Comparison of ENCODE assay signal across 9 mouse cellular contexts in the genomic region with DNA sequence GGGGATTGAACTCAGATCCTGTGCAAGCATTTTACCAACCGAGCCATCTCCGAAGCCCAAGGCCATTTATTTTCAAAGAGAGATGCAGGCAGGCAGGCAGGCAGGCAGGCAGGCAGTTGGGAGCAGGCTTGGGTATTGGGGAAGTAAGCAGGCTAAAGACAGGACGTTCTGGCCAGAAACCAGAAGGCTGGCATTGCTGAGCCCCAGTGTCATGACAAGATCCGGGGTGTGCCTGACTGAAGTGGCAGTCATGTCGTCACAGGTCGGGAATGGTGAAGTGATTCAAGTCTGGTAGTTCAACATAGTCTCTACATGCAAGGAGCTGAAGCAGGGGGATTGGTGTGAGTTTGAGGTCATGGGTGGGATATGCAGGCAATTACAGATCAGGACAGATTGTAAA. TPM values are rescaled to one million over a fixed set of nuclear protein-coding genes. Genes with fewer than 3 reads are reported as not detected.
DNase-seq lines count a peak whose midpoint lies in the region; ATAC-seq and TF ChIP-seq lines count a peak whose summit lies in the region.
"Had no signal": no experiment of that assay in that cellular context is flagged by ENCODE, and none has a peak within 500 bp of the region (broad histone marks: within the 10 kb centered on the region; RNA-seq: fewer than 3 reads in every experiment).

No protein-coding gene starts in this region.

- no peaks in the 10 kb centered on the region for H3K36me3 ChIP-seq in lung, embryonic 15.5 days
- H3K36me3 ChIP-seq in stomach, embryonic 16.5 days (ENCODE audit: control insufficient read depth, insufficient read depth, low read length): no peaks in the 10 kb centered on the region
- H3K36me3 ChIP-seq in forebrain, embryonic 15.5 days: no peaks in the 10 kb centered on the region

- no peaks in the 10 kb centered on the region for H3K9me3 ChIP-seq in lung, embryonic 15.5 days
- no peaks in the 10 kb centered on the region for H3K9me3 ChIP-seq in stomach, embryonic 16.5 days (replicated peaks; ENCODE audit: control insufficient read depth, low read length)
- no peaks in the 10 kb centered on the region for H3K9me3 ChIP-seq in forebrain, embryonic 15.5 days

- H3K27me3 ChIP-seq in lung, embryonic 15.5 days: no peaks in the 10 kb centered on the region
- no peaks in the 10 kb centered on the region for H3K27me3 ChIP-seq in stomach, embryonic 16.5 days (ENCODE audit: control insufficient read depth, insufficient read depth, low read length)
- no peaks in the 10 kb centered on the region for H3K27me3 ChIP-seq in forebrain, embryonic 15.5 days

- no peaks in the 10 kb centered on the region for H3K4me1 ChIP-seq in lung, adult 2 months (ENCODE audit: control insufficient read depth, insufficient read depth, low read length)
- peaks cover 38% of the 10 kb centered on the region for H3K4me1 ChIP-seq in lung, embryonic 15.5 days
- H3K4me1 ChIP-seq in stomach, embryonic 16.5 days (ENCODE audit: control insufficient read depth, insufficient read depth, low read length): peaks cover 16% of the 10 kb centered on the region
- H3K4me1 ChIP-seq in forebrain, embryonic 15.5 days: no peaks in the 10 kb centered on the region

- TF ChIP-seq POLR2A in lung, adult 2 months (IDR thresholded peaks at IDR 0.05; ENCODE audit: borderline replicate concordance, extremely low read depth, low read depth, low read length): no peak

- peak overlapping the region; percentile 85 for H3K27ac ChIP-seq in lung, embryonic 15.5 days
- H3K27ac ChIP-seq in stomach, embryonic 16.5 days (ENCODE audit: low read length): peak overlapping the region; percentile 82
- H3K27ac ChIP-seq in forebrain, embryonic 15.5 days (replicated peaks): no peak overlapping the region

- no peak overlapping the region for H3K4me2 ChIP-seq in lung, embryonic 15.5 days
- H3K4me2 ChIP-seq in stomach, embryonic 16.5 days (ENCODE audit: low read depth, low read length): peak overlapping the region; percentile 6; the same call in 1 of the 2 replicates
- H3K4me2 ChIP-seq in forebrain, embryonic 15.5 days (replicated peaks): no peak overlapping the region

- no peak overlapping the region for H3K4me3 ChIP-seq in lung, adult 2 months (replicated peaks; ENCODE audit: extremely low read depth, low read depth, low read length)
- no peak overlapping the region for H3K4me3 ChIP-seq in lung, embryonic 15.5 days
- no peak overlapping the region for H3K4me3 ChIP-seq in stomach, embryonic 16.5 days (replicated peaks; ENCODE audit: low read length)
- no peak overlapping the region for H3K4me3 ChIP-seq in forebrain, embryonic 15.5 days

- DNase-seq in lung, adult 18-20 months: peak; percentile 68 to 79
- no peak for DNase-seq in lung, adult 2 months
- no peak for DNase-seq in layer of hippocampus, postnatal 25 days (ENCODE audit: extremely low spot score in 1 of 2, low spot score in 1 of 2)
- DNase-seq: cerebellum, adult 9-10 months; thymus, postnatal 4 days had no signal

- H3K9ac ChIP-seq in lung, embryonic 15.5 days: no peak overlapping the region
- no peak overlapping the region for H3K9ac ChIP-seq in stomach, embryonic 16.5 days (ENCODE audit: low read length)
- H3K9ac ChIP-seq in forebrain, embryonic 15.5 days (replicated peaks): no peak overlapping the region

- TF ChIP-seq CTCF in lung, adult 2 months (IDR thresholded peaks at IDR 0.05; ENCODE audit: insufficient read depth, low read length): no peak

- peak; percentile 21; the same call in 1 of the 2 replicates for ATAC-seq in erythroid progenitor cell, adult 5-6 weeks (replicated peaks; ENCODE audit: low FRiP score, poor library complexity, severe bottlenecking)
- no peak for ATAC-seq in lung, embryonic 15.5 days (ENCODE audit: borderline replicate concordance, extremely low read depth, low FRiP score, low TSS enrichment)
- ATAC-seq in stomach, embryonic 16.5 days (ENCODE audit: insufficient read depth, low FRiP score): no peak
- ATAC-seq in forebrain, embryonic 15.5 days (replicated peaks): no peak

- 52% methylated on average over 6 of the region's 6 CpGs for WGBS in lung, adult 2 months
- WGBS in lung, embryonic 15.5 days: 51% methylated on average over 6 of the region's 6 CpGs
- 58% methylated on average over 6 of the region's 6 CpGs for WGBS in stomach, embryonic 16.5 days
- WGBS in forebrain, embryonic 15.5 days: 79% methylated on average over 6 of the region's 6 CpGs

RNA-seq across cellular contexts. Expression of a gene that starts 26.9 kb away (rescaled TPM):
- 0.04 TPM in 1 of 2 replicates, not detected in the other for polyA plus RNA-seq in lung, adult 2 months (2012; rRNA removed)
- not detected in 2 replicates for total RNA-seq in erythroid progenitor cell, adult 5-6 weeks (2015; ENCODE audit: low replicate concordance)
- not detected in 2 replicates for total RNA-seq in erythroid progenitor cell, adult 5-6 weeks (2017; ENCODE audit: low replicate concordance)
- polyA plus RNA-seq in lung, embryonic 15.5 days (2015; fragmentation: Nextera tagmentation; extraction: Ambion mirVana): 1.0 and 2.3 TPM in 2 replicates
- 5.7 and 6.5 TPM in 2 replicates for polyA plus RNA-seq in stomach, embryonic 16.5 days (2015; fragmentation: Nextera tagmentation; extraction: Ambion mirVana)
- total RNA-seq in layer of hippocampus, postnatal 25 days (2021): 100 to 1,000 TPM; 178 to 189 TPM
- polyA plus RNA-seq in forebrain, embryonic 15.5 days (2015; fragmentation: Nextera tagmentation; extraction: Ambion mirVana): 333 TPM in 2 replicates

RNA-seq across cellular contexts. Expression of a gene that starts 27.3 kb away (rescaled TPM):
- polyA plus RNA-seq in lung, adult 2 months (2012; rRNA removed): 11.1 and 17.5 TPM in 2 replicates
- 26.4 and 41.4 TPM in 2 replicates for total RNA-seq in erythroid progenitor cell, adult 5-6 weeks (2015; ENCODE audit: low replicate concordance)
- total RNA-seq in erythroid progenitor cell, adult 5-6 weeks (2017; ENCODE audit: low replicate concordance): 34.8 and 47.9 TPM in 2 replicates
- polyA plus RNA-seq in lung, embryonic 15.5 days (2015; fragmentation: Nextera tagmentation; extraction: Ambion mirVana): 85.4 and 86.0 TPM in 2 replicates
- 86.4 and 91.2 TPM in 2 replicates for polyA plus RNA-seq in stomach, embryonic 16.5 days (2015; fragmentation: Nextera tagmentation; extraction: Ambion mirVana)
- total RNA-seq in layer of hippocampus, postnatal 25 days (2021): 10 to 100 TPM; 70.7 to 71.1 TPM
- polyA plus RNA-seq in forebrain, embryonic 15.5 days (2015; fragmentation: Nextera tagmentation; extraction: Ambion mirVana): 73.2 and 78.2 TPM in 2 replicates

Comparison
In these comparisons a context has a peak if more than half of its experiments do, and no peak if none do; other contexts are left out.
1. DNase-seq: peak in lung, adult 18-20 months (2 of 2); none in lung, adult 2 months (single experiment) and layer of hippocampus, postnatal 25 days (0 of 2).
2. RNA of a gene that starts 26.9 kb away (polyA plus RNA-seq): 333 TPM in forebrain, embryonic 15.5 days; 5.7 to 6.5 TPM in stomach, embryonic 16.5 days, 1.0 to 2.3 TPM in lung, embryonic 15.5 days and 0.04 TPM in lung, adult 2 months; every median in the first group is over 10 times any median in the second.